Mouse (Mus musculus) intestine, embryonic 14.5 days (tissue): Measurements from ENCODE around the gene Psmd7. TPM values are rescaled to one million over a fixed set of nuclear protein-coding genes. Genes with fewer than 3 reads are reported as not detected.

ENCODE experiments used
- ATAC-seq: fragments of 200-750 bp; cut with Nextera tagmentation; replicated peaks from 2 replicates; pipeline ENCODE4 v1.8.0; 2017; ENCODE audit warnings: low read depth, moderate number of reproducible peaks, moderate TSS enrichment, moderate library complexity; ENCODE audit not compliant: low FRiP score, low TSS enrichment
- DNase-seq: peaks from one replicate; pipeline ENCODE4 v3.0.0-alpha.2; 2018; ENCODE audit warnings: low spot score
- H3K27ac ChIP-seq: fragments of 300-500 bp; sonication (generic); 2 replicates; pipeline ENCODE4 v1.5.1; 2014; ENCODE audit warnings: low read depth, mild to moderate bottlenecking, control low read depth
- H3K27me3 ChIP-seq: fragments of 300-500 bp; sonication (generic); replicated peaks from 2 replicates; pipeline ENCODE4 v1.6.1; 2014; ENCODE audit warnings: low read length, control low read depth; ENCODE audit not compliant: control insufficient read depth, insufficient read depth
- H3K36me3 ChIP-seq: fragments of 300-500 bp; sonication (generic); 2 replicates; pipeline ENCODE4 v1.6.1; 2014; ENCODE audit warnings: low read length, control low read depth; ENCODE audit not compliant: control insufficient read depth, insufficient read depth
- H3K4me1 ChIP-seq: fragments of 300-500 bp; sonication (generic); replicated peaks from 2 replicates; pipeline ENCODE4 v1.6.1; 2014; ENCODE audit warnings: low read length, control low read depth, mixed read lengths; ENCODE audit not compliant: control insufficient read depth, insufficient read depth
- H3K4me2 ChIP-seq: fragments of 300-500 bp; sonication (generic); 2 replicates; pipeline ENCODE4 v1.6.1; 2014; ENCODE audit warnings: low read length
- H3K4me3 ChIP-seq: fragments of 300-500 bp; sonication (generic); 2 replicates; pipeline ENCODE4 v1.5.1; 2014; ENCODE audit warnings: low read depth, low read length, control low read depth, mixed read lengths
- H3K9ac ChIP-seq: fragments of 300-500 bp; sonication (generic); 2 replicates; pipeline ENCODE4 v1.6.1; 2014; ENCODE audit warnings: mild to moderate bottlenecking, low read length
- H3K9me3 ChIP-seq: fragments of 300-500 bp; sonication (generic); 2 replicates; pipeline ENCODE4 v1.6.1; 2016; ENCODE audit warnings: low read length, control low read depth; ENCODE audit not compliant: control insufficient read depth
- WGBS: fragments of 180-500 bp; shearing (Covaris S2); extraction: QIAGEN DNeasy Blood & Tissue Kit; methylation state at CpG from one replicate; pipeline ENCODE4 v1.1.7; 2014; 5-methylcytosine and 5-hydroxymethylcytosine counted together
- microRNA counts: library from miRNA; unstranded; fragments of <30 nt; microRNA quantifications from one replicate; lab custom pipeline; 2016
- microRNA-seq: library from miRNA; unstranded; fragments of <30 nt; microRNA quantifications from one replicate; pipeline ENCODE4, GENCODE M21; 2016
- polyA plus RNA-seq: library from polyadenylated mRNA; unstranded; fragments of >200 nt; fragmentation: Nextera tagmentation; extraction: Ambion mirVana; gene quantifications from 2 replicates; pipeline ENCODE4 v1.2.1, GENCODE M21; 2014

The Psmd7 gene
- polyA plus RNA-seq, 1 experiment from 2014 or later, result 254 TPM

DNA sequence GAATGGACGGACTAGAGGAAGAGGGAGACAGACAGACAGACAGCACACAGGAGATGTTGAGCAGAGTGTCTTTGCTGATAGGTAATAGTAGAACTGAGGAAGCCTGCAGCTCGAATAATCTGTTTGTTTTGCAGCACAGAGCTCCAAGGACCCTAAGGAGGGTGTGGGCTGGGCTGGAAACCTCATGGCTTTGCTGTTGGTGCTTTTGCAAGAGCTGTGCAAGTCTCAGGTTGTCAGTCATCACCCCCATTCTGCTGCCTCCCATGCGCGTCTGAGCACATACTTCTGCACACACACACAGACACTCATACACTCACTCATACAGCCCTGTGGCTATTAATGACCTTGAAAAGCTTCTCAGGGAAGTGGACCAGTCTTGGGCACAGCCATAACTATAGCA, 50.8 kb downstream of the Psmd7 start:
- no peaks in the 10 kb centered on the region for H3K9me3 ChIP-seq
- 85% methylated on average over 4 of the region's 4 CpGs for WGBS
- H3K4me2 ChIP-seq, result no peak overlapping the region
- ATAC-seq (no peak), DNase-seq (no peak)
- H3K36me3 ChIP-seq, result peaks cover 11% of the 10 kb centered on the region
- no peak overlapping the region for H3K4me3 ChIP-seq
- H3K9ac ChIP-seq, result no peak overlapping the region
- H3K4me1 ChIP-seq, result no peaks in the 10 kb centered on the region
- no peak overlapping the region for H3K27ac ChIP-seq
- no peaks in the 10 kb centered on the region for H3K27me3 ChIP-seq

MicroRNAs encoded within 50 kb of the gene (microRNA counts, 519-probe panel; counts per million panel counts)
- 3,764 counts per million, percentile 53 among the panel's probes with 10 or more counts for microRNA mmu-miR-140 (lab: Ali Mortazavi, UCI)

Small RNA genes within 50 kb of the gene (microRNA-seq; reads per million reads assigned to microRNA genes)
- 2,784 reads per million, percentile 87 among the genes with 10 or more reads in this experiment for gene Mir140

Other genes starting within 250 kb of the Psmd7 start
- gene Nqo1, start 185.3 kb downstream of the Psmd7 start, polyA plus RNA-seq, result 8.9 and 10.6 TPM in 2 replicates
- 66.2 and 82.6 TPM in 2 replicates for gene Nob1, start 163.4 kb downstream of the Psmd7 start, polyA plus RNA-seq
- gene Wwp2, start 152.1 kb downstream of the Psmd7 start, polyA plus RNA-seq, result 40.4 and 43.6 TPM in 2 replicates